Mouse (Mus musculus) neutrophil, adult 5-6 weeks (primary cell): ENCODE data around the gene Ly6c2. TPM values are rescaled to one million over a fixed set of nuclear protein-coding genes. Genes with fewer than 3 reads are reported as not detected.

Source experiments
- total RNA-seq: library from RNA; stranded (forward); fragments of 200-1000 nt; gene quantifications from 2 replicates; pipeline ENCODE4 v1.2.3, GENCODE M21; 2017

Ly6c2 gene
- total RNA-seq, 1 experiment from 2014 or later = 83.9 TPM

Other genes with a start within 250 kb of the Ly6c2 start
- 0.35 and 2.2 TPM in 2 replicates for gene 2010109I03Rik, start 214.9 kb downstream of the Ly6c2 start, total RNA-seq
- 1.5 and 7.0 TPM in 2 replicates for gene Ly6i, start 128.5 kb downstream of the Ly6c2 start, total RNA-seq
- 104 and 118 TPM in 2 replicates for gene Ly6a, start 113.9 kb downstream of the Ly6c2 start, total RNA-seq
- 1.5 and 3.5 TPM in 2 replicates for gene Ly6c1, start 63.1 kb downstream of the Ly6c2 start, total RNA-seq
- gene Ly6g, start 43.3 kb upstream of the Ly6c2 start, total RNA-seq = 22.2 and 28.1 TPM in 2 replicates
- 0.37 TPM in 1 of 2 replicates, not detected in the other for gene BC025446, start 104.4 kb upstream of the Ly6c2 start, total RNA-seq
- not detected in 2 replicates for gene Ly6f, start 156.5 kb upstream of the Ly6c2 start, total RNA-seq